Mouse (Mus musculus) heart, postnatal 25 days (tissue): ENCODE results near the gene Hexim1. TPM values are rescaled to one million over a fixed set of nuclear protein-coding genes. Genes with fewer than 3 reads are reported as not detected.

Experiments used
- DNase-seq: peaks from one replicate; pipeline ENCODE4 v3.0.0; 2022; ENCODE audit warnings: low spot score
- intact Hi-C: fragments of 180-260 bp; cut with DNase I; formaldehyde crosslinking; loops from one replicate; pipeline ENCODE4 v1.15.1; 2025
- total RNA-seq, 2 experiments: library from RNA; stranded (reverse); gene quantifications; 2 replicates each; pipeline ENCODE4 v1.2.3; 2021

Hexim1 gene
- total RNA-seq, 2 experiments from 2014 or later: 17.5 to 18.8 TPM

GRCm38 (mm10) chr11:103096979-103097894 lies 18.8 kb upstream of the Hexim1 start:
- intact Hi-C loops: no loop called here
- no peak for DNase-seq

- intact Hi-C loops: no loop called here
- no peak for DNase-seq
Measured at GRCm38 (mm10) chr11:103098531-103099190, 17.4 kb upstream of the Hexim1 start.

- intact Hi-C loops: no loop called here
- no peak for DNase-seq
Measured at GRCm38 (mm10) chr11:103099352-103099940, 16.6 kb upstream of the Hexim1 start.

- no peak for DNase-seq
- intact Hi-C loops: no loop called here
Measured at GRCm38 (mm10) chr11:103100361-103100760, 15.7 kb upstream of the Hexim1 start.

- intact Hi-C loops: no loop called here
- DNase-seq: peak; percentile 81
Measured at GRCm38 (mm10) chr11:103101481-103101865, 14.6 kb upstream of the Hexim1 start, which contains the start of the genes Plcd3 and Acbd4. Plcd3 (minus strand) TSS chr11:103101658. Acbd4 (plus strand) TSS chr11:103101682.

- DNase-seq: peak; percentile 67
- intact Hi-C loops: no loop called here
Measured at GRCm38 (mm10) chr11:103101866-103102501, 14.0 kb upstream of the Hexim1 start.

- peak; percentile 96 for DNase-seq
Measured at GRCm38 (mm10) chr11:103102725-103103349, 13.2 kb upstream of the Hexim1 start.

GRCm38 (mm10) chr11:103103621-103104020 lies 12.4 kb upstream of the Hexim1 start:
- no peak for DNase-seq
- intact Hi-C loops: loop anchor here (1.0 kb wide), 1 partner anchor 55 kb away; no protein-coding TSS in a partner anchor

More at GRCm38 (mm10) chr11:103102725-103103349, 13.2 kb upstream of the Hexim1 start:
- intact Hi-C loops: loop anchor here (1.0 kb wide), 1 partner anchor 55 kb away; no protein-coding TSS in a partner anchor

GRCm38 (mm10) chr11:103104469-103104868 lies 11.6 kb upstream of the Hexim1 start:
- intact Hi-C loops: no loop called here
- DNase-seq: no peak

GRCm38 (mm10) chr11:103105180-103105725 lies 10.8 kb upstream of the Hexim1 start:
- intact Hi-C loops: no loop called here
- DNase-seq: no peak

- DNase-seq: no peak
- intact Hi-C loops: no loop called here
Measured at GRCm38 (mm10) chr11:103105810-103106209, 10.2 kb upstream of the Hexim1 start.

- DNase-seq: no peak
- intact Hi-C loops: no loop called here
Measured at GRCm38 (mm10) chr11:103106386-103106785, 9.6 kb upstream of the Hexim1 start.

GRCm38 (mm10) chr11:103111301-103111700 lies 4.7 kb upstream of the Hexim1 start:
- DNase-seq: no peak
- intact Hi-C loops: no loop called here

GRCm38 (mm10) chr11:103111881-103112551 lies 4.0 kb upstream of the Hexim1 start:
- DNase-seq: peak; percentile 74
- intact Hi-C loops: no loop called here

- DNase-seq: no peak
- intact Hi-C loops: no loop called here
Measured at GRCm38 (mm10) chr11:103112552-103112912, 3.5 kb upstream of the Hexim1 start.

GRCm38 (mm10) chr11:103113005-103113404 lies 3.0 kb upstream of the Hexim1 start:
- intact Hi-C loops: no loop called here
- no peak for DNase-seq

- DNase-seq: no peak
- intact Hi-C loops: no loop called here
Measured at GRCm38 (mm10) chr11:103113771-103114170, 2.3 kb upstream of the Hexim1 start.

- intact Hi-C loops: no loop called here
- no peak for DNase-seq
Measured at GRCm38 (mm10) chr11:103114270-103114943, 1.6 kb upstream of the Hexim1 start.
